Mouse (Mus musculus) cortical plate, adult 2 months (tissue): ENCODE data around the gene Olig1.

Source experiments
- CTCF ChIP-seq: fragments of 200-500 bp; IDR thresholded peaks from 2 replicates; pipeline ENCODE4 v1.5.1; 2011; ENCODE audit warnings: mild to moderate bottlenecking, control low read depth, low read length; ENCODE audit not compliant: insufficient read depth; ENCODE audit errors: extremely low read depth
- POLR2A ChIP-seq: fragments of 200-500 bp; IDR thresholded peaks from 2 replicates; pipeline ENCODE4 v1.6.1; 2011; ENCODE audit warnings: mild to moderate bottlenecking, low read length, control low read depth; ENCODE audit not compliant: insufficient read depth; ENCODE audit errors: extremely low read depth

DNA sequence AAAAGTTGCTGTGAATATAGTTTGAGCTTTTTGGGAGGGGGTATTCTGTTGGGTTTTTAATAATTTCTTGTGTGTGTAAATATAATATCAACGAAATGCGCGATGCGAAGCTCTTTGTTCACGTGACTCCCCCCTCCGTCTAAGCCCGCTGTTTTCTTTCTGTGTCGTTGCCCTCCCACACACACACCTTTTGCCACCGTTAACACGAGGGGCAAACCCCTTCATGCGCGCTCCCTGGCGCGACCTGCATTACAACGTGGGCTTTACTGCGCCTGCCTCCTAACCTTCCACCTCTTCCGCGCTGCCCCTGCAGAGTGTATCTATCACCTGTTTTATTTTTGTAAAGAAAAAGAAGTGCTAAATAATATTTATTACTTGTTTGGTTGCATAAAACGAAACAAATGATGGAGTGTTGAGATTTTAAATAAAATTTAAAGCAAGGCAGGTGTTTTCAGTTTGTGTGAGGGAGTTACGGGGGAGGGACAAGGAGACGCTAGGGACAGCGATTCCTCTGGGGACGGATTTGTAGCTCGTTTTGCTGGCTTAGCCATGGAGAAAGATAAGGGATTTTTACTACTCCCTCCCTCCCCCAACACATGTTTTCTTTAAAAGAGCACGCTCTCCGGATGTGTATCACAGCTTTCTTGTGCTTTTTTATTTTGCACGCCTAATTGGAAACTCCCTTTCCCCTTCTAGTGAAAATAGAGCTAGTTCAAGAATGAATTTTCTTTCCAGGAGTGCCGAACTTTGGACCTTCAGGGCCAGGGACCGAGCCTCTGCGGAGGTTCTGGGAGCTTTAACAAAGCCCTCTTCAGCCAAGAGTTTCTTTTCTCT, 41.1 kb upstream of the Olig1 start:
- TF ChIP-seq CTCF (no peak), POLR2A (no peak)
